Mouse (Mus musculus): Measurements from ENCODE around the gene Dnah17. TPM values are rescaled to one million over a fixed set of nuclear protein-coding genes. Genes with fewer than 3 reads are reported as not detected.

Gene Dnah17
- polyA plus RNA-seq, 1 experiment from 2014 or later = 0.19 TPM

DNA sequence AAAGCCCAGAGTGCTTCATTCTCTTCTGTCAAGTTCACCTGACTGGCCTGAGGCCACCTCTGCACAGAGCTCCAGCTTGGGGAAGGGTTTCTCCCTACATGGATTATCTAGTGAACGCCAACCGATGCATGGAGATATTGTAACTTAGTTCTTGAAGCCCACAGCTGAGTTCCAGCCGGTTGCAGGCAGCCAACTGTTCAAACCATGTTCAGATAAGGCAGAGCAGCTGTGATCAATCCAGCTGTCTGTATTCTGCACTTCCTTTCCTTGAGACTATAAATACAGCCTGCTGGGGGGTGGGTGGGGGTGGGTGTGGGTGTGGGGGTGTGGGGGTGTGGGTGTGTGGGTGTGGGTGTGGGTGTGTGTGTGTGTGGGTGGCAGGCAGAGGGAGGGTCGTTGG is 45.3 kb downstream of the Dnah17 start:
- Histone ChIP-seq H3K27me3 (ENCODE audit: control insufficient read depth, insufficient read depth, low read depth, low read length) (no peaks in the 10 kb centered on the region), H3K4me1 (replicated peaks; ENCODE audit: control insufficient read depth, insufficient read depth, low read length) (peaks cover 6% of the 10 kb centered on the region; the same call in 1 of the 2 replicates), H3K9ac (ENCODE audit: low read length) (0 out of 2 replicates have a peak overlapping the region, but pooled peaks have one; percentile 25), H3K4me2 (ENCODE audit: low read depth, low read length) (peak overlapping the region; percentile 1; the same call in 1 of the 2 replicates), H3K36me3 (ENCODE audit: control insufficient read depth, insufficient read depth, low read length) (no peaks in the 10 kb centered on the region), H3K9me3 (ENCODE audit: control insufficient read depth, low read length) (no peaks in the 10 kb centered on the region; the same call in 1 of the 2 replicates), H3K27ac (ENCODE audit: low read length) (peak overlapping the region; percentile 30; the same call in 1 of the 2 replicates), H3K4me3 (ENCODE audit: low read length) (no peak overlapping the region)
- ATAC-seq (ENCODE audit: low read depth) = peak; percentile 66
- 29% methylated on average over 4 of the region's 4 CpGs for WGBS

GRCm38 (mm10) chr11:118084266-118084665 is 46.2 kb downstream of the Dnah17 start:
- no peaks in the 10 kb centered on the region for H3K36me3 ChIP-seq (ENCODE audit: control insufficient read depth, insufficient read depth, low read length)
- no peak overlapping the region for H3K9ac ChIP-seq (ENCODE audit: low read length)
- H3K4me1 ChIP-seq (replicated peaks; ENCODE audit: control insufficient read depth, insufficient read depth, low read length) = peaks cover 6% of the 10 kb centered on the region; the same call in 1 of the 2 replicates
- ATAC-seq (ENCODE audit: low read depth) = no peak
- no peaks in the 10 kb centered on the region for H3K9me3 ChIP-seq (ENCODE audit: control insufficient read depth, low read length)
- 74% methylated on average over 3 of the region's 3 CpGs for WGBS
- H3K27ac ChIP-seq (ENCODE audit: low read length) = no peak overlapping the region
- no peak overlapping the region for H3K4me3 ChIP-seq (ENCODE audit: low read length)
- no peak overlapping the region for H3K4me2 ChIP-seq (ENCODE audit: low read depth, low read length)
- no peaks in the 10 kb centered on the region for H3K27me3 ChIP-seq (ENCODE audit: control insufficient read depth, insufficient read depth, low read depth, low read length)

GRCm38 (mm10) chr11:118083811-118084210 is 46.6 kb downstream of the Dnah17 start:
- 14% methylated on average over 6 of the region's 6 CpGs for WGBS
- Histone ChIP-seq H3K36me3 (ENCODE audit: control insufficient read depth, insufficient read depth, low read length) (no peaks in the 10 kb centered on the region), H3K27me3 (ENCODE audit: control insufficient read depth, insufficient read depth, low read depth, low read length) (no peaks in the 10 kb centered on the region), H3K27ac (ENCODE audit: low read length) (no peak overlapping the region), H3K4me3 (ENCODE audit: low read length) (no peak overlapping the region), H3K4me1 (replicated peaks; ENCODE audit: control insufficient read depth, insufficient read depth, low read length) (peaks cover 6% of the 10 kb centered on the region; the same call in 1 of the 2 replicates), H3K9me3 (ENCODE audit: control insufficient read depth, low read length) (no peaks in the 10 kb centered on the region), H3K9ac (ENCODE audit: low read length) (no peak overlapping the region), H3K4me2 (ENCODE audit: low read depth, low read length) (no peak overlapping the region)
- no peak for ATAC-seq (ENCODE audit: low read depth)

DNA sequence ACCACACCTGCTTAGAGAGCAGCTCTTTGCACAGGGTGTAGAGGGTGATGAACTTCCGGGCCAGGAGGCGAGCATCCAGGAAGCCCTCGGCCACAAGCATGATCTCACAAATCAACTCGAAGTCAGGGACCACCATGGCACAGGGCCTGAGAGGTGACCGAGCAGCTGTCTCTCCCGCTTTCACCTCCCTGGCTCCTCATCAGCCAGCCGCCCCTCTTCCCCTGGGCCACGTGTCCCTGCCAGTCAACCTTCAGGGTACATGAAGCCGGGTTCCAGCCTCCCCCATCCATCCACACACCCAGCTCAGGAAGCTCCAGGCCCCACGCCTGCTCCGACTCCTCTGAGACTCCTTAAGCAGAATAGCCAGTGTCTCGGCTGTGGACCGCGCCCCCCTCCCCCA is 48.1 kb downstream of the Dnah17 start:
- H3K9ac ChIP-seq (ENCODE audit: low read length) = no peak overlapping the region
- no peaks in the 10 kb centered on the region for H3K27me3 ChIP-seq (ENCODE audit: control insufficient read depth, insufficient read depth, low read depth, low read length)
- peaks cover 6% of the 10 kb centered on the region; the same call in 1 of the 2 replicates for H3K4me1 ChIP-seq (replicated peaks; ENCODE audit: control insufficient read depth, insufficient read depth, low read length)
- no peak overlapping the region for H3K27ac ChIP-seq (ENCODE audit: low read length)
- H3K4me2 ChIP-seq (ENCODE audit: low read depth, low read length) = no peak overlapping the region
- no peaks in the 10 kb centered on the region for H3K9me3 ChIP-seq (ENCODE audit: control insufficient read depth, low read length)
- no peaks in the 10 kb centered on the region for H3K36me3 ChIP-seq (ENCODE audit: control insufficient read depth, insufficient read depth, low read length)
- no peak for ATAC-seq (ENCODE audit: low read depth)
- H3K4me3 ChIP-seq (ENCODE audit: low read length) = no peak overlapping the region
- 77% methylated on average over 14 of the region's 14 CpGs for WGBS

GRCm38 (mm10) chr11:118079750-118080149 is 50.7 kb downstream of the Dnah17 start:
- no peak overlapping the region for H3K4me3 ChIP-seq (ENCODE audit: low read length)
- no peaks in the 10 kb centered on the region for H3K36me3 ChIP-seq (ENCODE audit: control insufficient read depth, insufficient read depth, low read length)
- H3K27me3 ChIP-seq (ENCODE audit: control insufficient read depth, insufficient read depth, low read depth, low read length) = no peaks in the 10 kb centered on the region
- WGBS = 61% methylated on average over 14 of the region's 14 CpGs
- no peak overlapping the region for H3K4me2 ChIP-seq (ENCODE audit: low read depth, low read length)
- no peaks in the 10 kb centered on the region for H3K9me3 ChIP-seq (ENCODE audit: control insufficient read depth, low read length)
- no peak overlapping the region for H3K27ac ChIP-seq (ENCODE audit: low read length)
- peaks cover 14% of the 10 kb centered on the region for H3K4me1 ChIP-seq (replicated peaks; ENCODE audit: control insufficient read depth, insufficient read depth, low read length)
- H3K9ac ChIP-seq (ENCODE audit: low read length) = no peak overlapping the region
- ATAC-seq (ENCODE audit: low read depth) = no peak

DNA sequence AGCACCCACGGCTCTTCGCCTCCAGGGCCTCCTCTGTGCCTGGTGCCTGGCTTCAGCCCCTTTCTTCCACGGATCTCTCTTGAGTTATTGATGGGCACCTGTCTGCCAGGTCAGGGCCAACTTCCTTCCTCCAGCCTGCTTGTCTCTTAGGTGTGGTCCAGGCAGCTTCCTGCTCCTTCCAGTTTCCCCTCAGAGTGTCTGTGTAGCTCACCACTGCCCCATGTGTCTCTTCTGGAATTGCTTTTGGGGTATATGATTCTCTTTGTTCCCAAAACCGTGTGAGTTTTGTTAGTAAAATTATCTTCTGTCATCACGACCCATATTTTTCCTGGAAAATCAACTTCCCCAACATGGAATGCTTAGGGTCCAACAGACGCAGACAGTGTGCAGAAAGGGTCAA is 53.5 kb downstream of the Dnah17 start:
- ATAC-seq (ENCODE audit: low read depth) = no peak
- H3K27me3 ChIP-seq (ENCODE audit: control insufficient read depth, insufficient read depth, low read depth, low read length) = no peaks in the 10 kb centered on the region
- H3K4me3 ChIP-seq (ENCODE audit: low read length) = no peak overlapping the region
- H3K27ac ChIP-seq (ENCODE audit: low read length) = no peak overlapping the region
- 67% methylated on average over 6 of the region's 6 CpGs for WGBS
- no peaks in the 10 kb centered on the region for H3K9me3 ChIP-seq (ENCODE audit: control insufficient read depth, low read length)
- H3K4me1 ChIP-seq (replicated peaks; ENCODE audit: control insufficient read depth, insufficient read depth, low read length) = peaks cover 23% of the 10 kb centered on the region
- H3K4me2 ChIP-seq (ENCODE audit: low read depth, low read length) = no peak overlapping the region
- H3K9ac ChIP-seq (ENCODE audit: low read length) = no peak overlapping the region
- no peaks in the 10 kb centered on the region for H3K36me3 ChIP-seq (ENCODE audit: control insufficient read depth, insufficient read depth, low read length)

DNA sequence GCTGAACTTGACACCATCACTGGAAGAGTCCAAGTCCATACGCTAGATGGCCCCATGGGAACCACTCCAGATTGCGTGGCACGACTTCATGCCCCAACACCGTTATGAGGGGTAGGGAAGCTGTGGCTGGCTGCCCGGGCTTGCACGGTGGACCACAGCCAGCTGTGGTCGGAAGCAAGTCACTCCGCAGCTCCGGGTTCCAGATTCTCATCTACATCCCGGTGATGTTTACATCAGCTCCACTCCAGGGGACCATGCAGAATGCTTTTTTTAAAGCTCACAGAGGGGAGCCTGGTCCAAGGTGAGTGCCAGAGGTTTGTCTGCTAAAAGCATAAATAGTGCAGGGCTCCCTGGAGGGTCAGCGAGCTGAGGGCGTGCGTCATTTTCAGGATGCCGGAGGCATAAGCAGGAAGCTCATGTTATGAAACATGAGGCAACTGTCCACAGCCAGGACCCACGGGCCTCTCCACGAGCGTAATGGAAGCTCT is 55.4 kb downstream of the Dnah17 start:
- no peak overlapping the region for H3K4me3 ChIP-seq (ENCODE audit: low read length)
- H3K27me3 ChIP-seq (ENCODE audit: control insufficient read depth, insufficient read depth, low read depth, low read length) = no peaks in the 10 kb centered on the region
- peak; percentile 70 for ATAC-seq (ENCODE audit: low read depth)
- H3K9ac ChIP-seq (ENCODE audit: low read length) = no peak overlapping the region
- H3K36me3 ChIP-seq (ENCODE audit: control insufficient read depth, insufficient read depth, low read length) = no peaks in the 10 kb centered on the region
- H3K4me2 ChIP-seq (ENCODE audit: low read depth, low read length) = peak overlapping the region; percentile 5; the same call in 1 of the 2 replicates
- H3K4me1 ChIP-seq (replicated peaks; ENCODE audit: control insufficient read depth, insufficient read depth, low read length) = peaks cover 32% of the 10 kb centered on the region
- 29% methylated on average over 17 of the region's 17 CpGs for WGBS
- peak overlapping the region; percentile 48; the same call in 1 of the 2 replicates for H3K27ac ChIP-seq (ENCODE audit: low read length)
- no peaks in the 10 kb centered on the region for H3K9me3 ChIP-seq (ENCODE audit: control insufficient read depth, low read length)

GRCm38 (mm10) chr11:118071227-118071912 is 59.1 kb downstream of the Dnah17 start:
- peak overlapping the region; percentile 70 for H3K27ac ChIP-seq (ENCODE audit: low read length)
- no peaks in the 10 kb centered on the region for H3K9me3 ChIP-seq (ENCODE audit: control insufficient read depth, low read length)
- no peak overlapping the region for H3K9ac ChIP-seq (ENCODE audit: low read length)
- H3K4me3 ChIP-seq (ENCODE audit: low read length) = no peak overlapping the region
- no peak overlapping the region for H3K4me2 ChIP-seq (ENCODE audit: low read depth, low read length)
- ATAC-seq (ENCODE audit: low read depth) = peak; percentile 73
- H3K36me3 ChIP-seq (ENCODE audit: control insufficient read depth, insufficient read depth, low read length) = no peaks in the 10 kb centered on the region
- peaks cover 32% of the 10 kb centered on the region for H3K4me1 ChIP-seq (replicated peaks; ENCODE audit: control insufficient read depth, insufficient read depth, low read length)
- no peaks in the 10 kb centered on the region for H3K27me3 ChIP-seq (ENCODE audit: control insufficient read depth, insufficient read depth, low read depth, low read length)
- WGBS = 27% methylated on average over 11 of the region's 11 CpGs

GRCm38 (mm10) chr11:118068812-118069332 is 61.6 kb downstream of the Dnah17 start:
- ATAC-seq (ENCODE audit: low read depth) = no peak
- no peak overlapping the region for H3K4me2 ChIP-seq (ENCODE audit: low read depth, low read length)
- WGBS = 70% methylated on average over 16 of the region's 16 CpGs

More at GRCm38 (mm10) chr11:118068812-118069332, 61.6 kb downstream of the Dnah17 start:
- Histone ChIP-seq H3K27ac (ENCODE audit: low read length) (no peak overlapping the region), H3K36me3 (ENCODE audit: control insufficient read depth, insufficient read depth, low read length) (no peaks in the 10 kb centered on the region), H3K9me3 (ENCODE audit: control insufficient read depth, low read length) (no peaks in the 10 kb centered on the region), H3K27me3 (ENCODE audit: control insufficient read depth, insufficient read depth, low read depth, low read length) (no peaks in the 10 kb centered on the region), H3K4me1 (replicated peaks; ENCODE audit: control insufficient read depth, insufficient read depth, low read length) (peaks cover 17% of the 10 kb centered on the region), H3K9ac (ENCODE audit: low read length) (no peak overlapping the region), H3K4me3 (ENCODE audit: low read length) (no peak overlapping the region)

Data from lung, embryonic 16.5 days (tissue).